Mouse (Mus musculus) thymus, adult 2 months (tissue): ENCODE data around the gene Mapkapk3.

ENCODE experiments used
- CTCF ChIP-seq: fragments of 200-500 bp; IDR thresholded peaks from 2 replicates; pipeline ENCODE4 v1.5.1; 2012; ENCODE audit warnings: mild to moderate bottlenecking, control low read depth, low read length, moderate library complexity, borderline replicate concordance; ENCODE audit not compliant: control insufficient read depth, poor library complexity, insufficient read depth; ENCODE audit errors: extremely low read depth
- POLR2A ChIP-seq: fragments of 200-500 bp; IDR thresholded peaks from 2 replicates; pipeline ENCODE4 v1.6.1; 2012; ENCODE audit warnings: mild to moderate bottlenecking, low read length, control low read depth, moderate library complexity; ENCODE audit not compliant: control insufficient read depth, poor library complexity, insufficient read depth; ENCODE audit errors: extremely low read depth

GRCm38 (mm10) chr9:107261792-107262191, 27.9 kb downstream of the Mapkapk3 start:
- no peak for TF ChIP-seq CTCF
- TF ChIP-seq POLR2A, result no peak
